Mouse (Mus musculus): Measurements from ENCODE around the gene Pde4a. TPM values are rescaled to one million over a fixed set of nuclear protein-coding genes. Genes with fewer than 3 reads are reported as not detected.
"Not testable (repeated sequence)": the region's sequence is repeated elsewhere in the genome, so short reads cannot be mapped to it uniquely, and the experiment has no call there.

Pde4a gene
- polyA plus RNA-seq, 1 experiment from 2014 or later: 4.8 TPM

DNA sequence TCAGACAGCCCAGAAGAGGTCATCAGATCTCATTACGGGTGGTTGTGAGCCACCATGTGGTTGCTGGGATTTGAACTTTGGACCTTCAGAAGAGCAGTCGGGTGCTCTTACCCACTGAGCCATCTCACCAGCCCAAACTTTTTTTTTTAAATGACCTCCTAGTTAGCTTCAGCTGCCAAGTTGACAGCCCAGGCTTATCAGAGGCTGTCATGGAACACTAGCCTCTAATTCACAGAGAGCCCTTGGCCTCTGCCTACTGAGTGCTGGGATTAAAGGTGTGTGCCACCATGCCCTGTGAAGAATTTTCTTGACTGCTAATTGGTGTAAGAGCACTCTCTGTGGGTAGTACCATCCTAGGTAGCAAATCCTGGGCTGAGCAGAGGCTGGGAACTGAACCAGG, 58.0 kb downstream of the Pde4a start:
- H3K4me1 ChIP-seq (replicated peaks): peaks cover 29% of the 10 kb centered on the region
- H3K4me3 ChIP-seq (replicated peaks); ATAC-seq (ENCODE audit: insufficient number of reproducible peaks, insufficient read depth, low FRiP score, low TSS enrichment, low read depth); H3K27me3 ChIP-seq; H3K9ac ChIP-seq (replicated peaks); H3K4me2 ChIP-seq; H3K9me3 ChIP-seq; H3K27ac ChIP-seq; H3K36me3 ChIP-seq: not testable (repeated sequence)
- 92% methylated on average over 2 of the region's 2 CpGs for whole genome bisulfite sequencing

DNA sequence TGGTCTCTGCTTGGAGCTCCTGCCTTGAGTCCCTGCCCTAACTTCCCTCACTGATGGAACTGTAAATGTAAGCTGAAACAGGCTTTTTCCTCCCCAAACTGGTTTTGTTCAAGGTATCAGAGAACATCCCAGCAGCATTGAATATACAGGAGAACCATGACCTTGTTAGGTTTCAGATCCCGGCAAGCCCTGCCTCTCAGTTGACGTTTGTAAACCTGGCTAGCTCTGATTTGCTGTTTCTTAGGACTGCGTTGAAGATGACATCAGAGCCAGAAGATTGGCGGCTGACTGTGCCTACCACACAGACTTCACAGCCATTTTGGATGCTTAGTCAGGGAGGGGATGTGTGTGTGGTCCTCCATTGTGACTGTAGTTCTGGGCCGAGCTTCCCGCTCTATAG, 58.4 kb downstream of the Pde4a start:
- no peak overlapping the region for H3K4me3 ChIP-seq (replicated peaks)
- H3K9ac ChIP-seq (replicated peaks): no peak overlapping the region
- no peaks in the 10 kb centered on the region for H3K27me3 ChIP-seq
- ATAC-seq (ENCODE audit: insufficient number of reproducible peaks, insufficient read depth, low FRiP score, low TSS enrichment, low read depth): no peak
- H3K4me2 ChIP-seq: no peak overlapping the region
- peaks cover 31% of the 10 kb centered on the region for H3K4me1 ChIP-seq (replicated peaks)
- H3K27ac ChIP-seq: no peak overlapping the region
- H3K36me3 ChIP-seq: no peaks in the 10 kb centered on the region; the same call in 1 of the 2 replicates
- 91% methylated on average over 6 of the region's 6 CpGs for WGBS
- H3K9me3 ChIP-seq: peaks cover 6% of the 10 kb centered on the region; the same call in 1 of the 2 replicates

DNA sequence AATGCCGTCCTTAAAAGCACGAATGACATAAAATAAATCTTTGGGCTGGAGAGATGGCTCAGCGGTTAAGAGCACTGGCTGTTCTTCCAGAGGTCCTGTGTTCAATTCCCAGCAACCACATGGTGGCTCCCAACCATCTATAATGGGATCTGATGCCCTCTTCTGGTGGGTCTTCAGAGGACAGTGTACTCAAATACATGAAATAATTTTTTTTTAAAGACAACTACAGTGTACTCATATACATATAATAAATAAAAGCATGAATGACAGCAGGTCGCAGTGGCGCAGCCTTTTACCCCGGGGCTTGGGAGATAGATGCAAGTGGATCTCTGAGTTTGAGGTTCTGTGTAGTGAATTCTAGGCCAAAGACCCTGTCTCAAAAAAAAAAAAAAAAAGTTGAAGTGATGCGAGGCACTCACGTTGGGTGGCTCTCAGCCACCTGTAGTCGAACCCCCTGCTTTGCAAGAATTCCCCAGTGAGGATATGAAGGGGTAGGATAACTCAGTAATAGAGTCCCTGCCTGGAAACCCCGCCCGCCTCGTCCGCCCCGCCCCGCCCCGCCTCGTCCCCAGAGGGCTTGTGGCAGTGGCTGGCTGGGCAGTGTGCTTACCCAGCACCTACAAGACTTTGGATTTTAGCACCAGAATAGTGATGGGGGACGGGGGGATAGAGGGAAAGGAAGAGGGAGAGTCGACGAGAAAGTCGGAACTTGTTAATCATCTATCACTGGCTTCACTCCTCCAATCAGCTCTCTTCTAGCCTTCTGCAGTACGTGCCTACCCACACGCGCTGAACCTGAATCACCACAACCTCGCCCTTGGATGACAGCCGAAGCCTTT, 59.3 kb downstream of the Pde4a start:
- no peaks in the 10 kb centered on the region for H3K27me3 ChIP-seq
- 18% methylated on average over 26 of the region's 26 CpGs for WGBS
- H3K9ac ChIP-seq (replicated peaks): peak overlapping the region; percentile 52; the same call in 1 of the 2 replicates
- H3K4me1 ChIP-seq (replicated peaks): peaks cover 31% of the 10 kb centered on the region
- peaks cover 8% of the 10 kb centered on the region for H3K36me3 ChIP-seq
- peak overlapping the region; percentile 31 for H3K4me3 ChIP-seq (replicated peaks)
- H3K4me2 ChIP-seq: peak overlapping the region; percentile 53
- H3K9me3 ChIP-seq: peaks cover 6% of the 10 kb centered on the region; the same call in 1 of the 2 replicates
- H3K27ac ChIP-seq: no peak overlapping the region
- ATAC-seq (ENCODE audit: insufficient number of reproducible peaks, insufficient read depth, low FRiP score, low TSS enrichment, low read depth): no peak

DNA sequence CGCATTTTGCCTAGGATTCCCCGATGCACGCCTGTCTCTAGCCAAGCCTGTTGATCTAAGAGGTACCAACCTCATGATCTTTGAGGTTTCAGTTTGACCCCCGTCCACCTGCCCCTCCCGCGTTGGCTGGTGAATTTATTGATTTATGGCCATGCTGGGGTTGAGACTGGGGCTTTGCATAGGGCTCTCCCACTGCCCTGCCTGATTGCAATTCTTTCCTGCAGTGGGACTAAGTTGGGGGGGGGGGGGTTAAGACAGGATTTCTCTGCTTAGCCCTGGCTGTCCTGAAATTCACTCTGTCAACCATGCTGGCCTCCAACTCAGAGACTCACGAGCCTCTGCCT, 59.9 kb downstream of the Pde4a start:
- H3K4me3 ChIP-seq (replicated peaks): peak overlapping the region; percentile 31
- H3K4me1 ChIP-seq (replicated peaks): peaks cover 31% of the 10 kb centered on the region
- peaks cover 14% of the 10 kb centered on the region for H3K36me3 ChIP-seq
- H3K9me3 ChIP-seq: peaks cover 6% of the 10 kb centered on the region; the same call in 1 of the 2 replicates
- no peaks in the 10 kb centered on the region for H3K27me3 ChIP-seq
- ATAC-seq (ENCODE audit: insufficient number of reproducible peaks, insufficient read depth, low FRiP score, low TSS enrichment, low read depth): no peak
- WGBS: 8% methylated on average over 7 of the region's 7 CpGs
- peak overlapping the region; percentile 53 for H3K4me2 ChIP-seq
- H3K9ac ChIP-seq (replicated peaks): no peak overlapping the region
- H3K27ac ChIP-seq: no peak overlapping the region

- peak overlapping the region; percentile 53 for H3K4me2 ChIP-seq
- peak overlapping the region; percentile 28 for H3K4me3 ChIP-seq (replicated peaks)
- no peaks in the 10 kb centered on the region for H3K27me3 ChIP-seq
- H3K27ac ChIP-seq: peak overlapping the region; percentile 64
- peaks cover 6% of the 10 kb centered on the region; the same call in 1 of the 2 replicates for H3K9me3 ChIP-seq
- 0 out of 2 replicates have a peak, but pooled peaks have one; percentile 21 for ATAC-seq (ENCODE audit: insufficient number of reproducible peaks, insufficient read depth, low FRiP score, low TSS enrichment, low read depth)
- peaks cover 25% of the 10 kb centered on the region for H3K4me1 ChIP-seq (replicated peaks)
- WGBS: 18% methylated on average over 16 of the region's 16 CpGs
- peaks cover 34% of the 10 kb centered on the region for H3K36me3 ChIP-seq
- peak overlapping the region; percentile 50 for H3K9ac ChIP-seq (replicated peaks)
Observed at GRCm38 (mm10) chr9:21227342-21227741, 61.8 kb downstream of the Pde4a start.

- H3K27me3 ChIP-seq: no peaks in the 10 kb centered on the region
- no peak overlapping the region for H3K9ac ChIP-seq (replicated peaks)
- peaks cover 18% of the 10 kb centered on the region for H3K4me1 ChIP-seq (replicated peaks)
- H3K4me2 ChIP-seq: no peak overlapping the region
- WGBS: 56% methylated on average over 23 of the region's 23 CpGs
- no peaks in the 10 kb centered on the region for H3K9me3 ChIP-seq
- H3K4me3 ChIP-seq (replicated peaks): no peak overlapping the region
- no peak for ATAC-seq (ENCODE audit: insufficient number of reproducible peaks, insufficient read depth, low FRiP score, low TSS enrichment, low read depth)
- peaks cover 73% of the 10 kb centered on the region for H3K36me3 ChIP-seq
- no peak overlapping the region for H3K27ac ChIP-seq
Observed at GRCm38 (mm10) chr9:21231551-21231950, 66.0 kb downstream of the Pde4a start.

DNA sequence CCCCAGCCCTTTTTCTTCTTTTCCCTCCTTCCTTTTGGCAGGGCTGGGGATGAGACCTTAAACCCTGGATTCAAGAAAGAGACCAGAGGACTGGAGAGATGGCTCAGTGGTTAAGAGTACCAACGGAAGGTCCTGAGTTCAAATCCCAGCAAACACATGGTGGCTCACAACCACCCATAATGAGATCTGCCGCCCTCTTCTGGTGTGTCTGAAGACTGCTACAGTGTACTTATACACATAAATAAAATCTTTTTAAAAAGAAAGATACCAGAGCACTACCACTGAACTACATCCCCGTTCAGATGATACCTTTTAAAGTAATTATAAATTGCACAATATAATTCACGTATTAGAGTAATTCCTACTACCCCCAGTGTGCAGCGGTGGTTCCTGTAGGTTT, 67.4 kb downstream of the Pde4a start:
- 91% methylated on average over 5 of the region's 5 CpGs for WGBS
- H3K9me3 ChIP-seq: no peaks in the 10 kb centered on the region
- H3K4me2 ChIP-seq: no peak overlapping the region
- ATAC-seq (ENCODE audit: insufficient number of reproducible peaks, insufficient read depth, low FRiP score, low TSS enrichment, low read depth): no peak
- H3K36me3 ChIP-seq: peaks cover 79% of the 10 kb centered on the region
- no peak overlapping the region for H3K9ac ChIP-seq (replicated peaks)
- no peak overlapping the region for H3K4me3 ChIP-seq (replicated peaks)
- peaks cover 22% of the 10 kb centered on the region for H3K4me1 ChIP-seq (replicated peaks)
- no peaks in the 10 kb centered on the region for H3K27me3 ChIP-seq
- H3K27ac ChIP-seq: no peak overlapping the region

- 90% methylated on average over 29 of the region's 29 CpGs for WGBS
- no peak overlapping the region for H3K27ac ChIP-seq
- no peak for ATAC-seq (ENCODE audit: insufficient number of reproducible peaks, insufficient read depth, low FRiP score, low TSS enrichment, low read depth)
- H3K4me1 ChIP-seq (replicated peaks): peaks cover 17% of the 10 kb centered on the region
- H3K9me3 ChIP-seq: no peaks in the 10 kb centered on the region
- peaks cover 79% of the 10 kb centered on the region for H3K36me3 ChIP-seq
- H3K4me3 ChIP-seq (replicated peaks): no peak overlapping the region
- no peak overlapping the region for H3K9ac ChIP-seq (replicated peaks)
- no peak overlapping the region for H3K4me2 ChIP-seq
- H3K27me3 ChIP-seq: no peaks in the 10 kb centered on the region
Observed at GRCm38 (mm10) chr9:21233366-21233765, 67.9 kb downstream of the Pde4a start.

DNA sequence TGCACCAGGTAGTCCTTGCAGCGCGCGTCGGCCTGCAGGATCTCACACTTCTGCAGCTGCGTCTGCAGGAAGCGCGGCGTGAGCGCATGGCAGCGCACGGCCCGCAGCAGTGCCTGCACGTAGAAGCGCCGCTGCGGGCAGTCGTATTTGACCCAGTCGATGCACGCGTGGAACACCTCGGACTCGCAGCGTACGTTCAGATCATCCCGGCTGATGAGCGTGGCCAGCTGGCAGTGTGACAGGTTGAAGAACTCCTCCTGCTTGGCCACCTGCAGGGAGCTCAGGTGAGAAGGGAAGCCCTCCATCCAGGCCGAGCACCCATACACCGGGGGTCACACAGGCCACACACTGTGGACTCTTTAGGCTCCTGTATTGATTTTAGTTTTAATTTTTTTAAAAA, 68.3 kb downstream of the Pde4a start:
- Histone ChIP-seq H3K4me1 (replicated peaks) (peaks cover 14% of the 10 kb centered on the region), H3K9me3 (no peaks in the 10 kb centered on the region), H3K27me3 (no peaks in the 10 kb centered on the region), H3K9ac (replicated peaks) (no peak overlapping the region), H3K4me3 (replicated peaks) (no peak overlapping the region), H3K4me2 (no peak overlapping the region), H3K36me3 (peaks cover 79% of the 10 kb centered on the region), H3K27ac (no peak overlapping the region)
- WGBS: 85% methylated on average over 28 of the region's 28 CpGs
- ATAC-seq (ENCODE audit: insufficient number of reproducible peaks, insufficient read depth, low FRiP score, low TSS enrichment, low read depth): no peak

GRCm38 (mm10) chr9:21235341-21235740, 69.8 kb downstream of the Pde4a start:
- H3K27ac ChIP-seq: no peak overlapping the region
- no peaks in the 10 kb centered on the region for H3K9me3 ChIP-seq
- H3K4me3 ChIP-seq (replicated peaks): no peak overlapping the region
- H3K27me3 ChIP-seq: no peaks in the 10 kb centered on the region
- H3K4me1 ChIP-seq (replicated peaks): peaks cover 19% of the 10 kb centered on the region
- no peak for ATAC-seq (ENCODE audit: insufficient number of reproducible peaks, insufficient read depth, low FRiP score, low TSS enrichment, low read depth)
- H3K36me3 ChIP-seq: peaks cover 66% of the 10 kb centered on the region
- H3K4me2 ChIP-seq: no peak overlapping the region
- H3K9ac ChIP-seq (replicated peaks): 0 out of 2 replicates have a peak overlapping the region, but pooled peaks have one; percentile 18
- 80% methylated on average over 4 of the region's 4 CpGs for WGBS

DNA sequence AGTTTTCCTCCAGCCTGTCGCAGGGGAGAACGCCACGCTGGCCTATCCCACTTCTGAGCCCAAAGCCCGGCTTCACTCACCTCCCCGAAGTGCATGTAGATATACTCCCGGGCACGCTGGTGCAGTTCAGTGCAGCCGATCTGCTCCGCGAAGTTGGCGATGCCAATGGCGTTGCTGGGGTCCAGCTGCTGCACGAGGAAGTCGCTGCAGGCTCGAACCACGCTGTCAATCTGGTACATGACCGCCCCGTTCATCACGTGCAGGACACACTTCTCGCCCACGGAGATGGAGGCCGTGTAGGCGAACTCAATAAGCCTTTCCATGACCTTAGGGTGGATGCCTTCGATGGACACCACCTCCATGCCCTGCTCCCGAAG, 71.5 kb downstream of the Pde4a start:
- WGBS: 83% methylated on average over 25 of the region's 25 CpGs
- H3K4me2 ChIP-seq: peak overlapping the region; percentile 78
- H3K27me3 ChIP-seq: peaks cover 3% of the 10 kb centered on the region
- peaks cover 21% of the 10 kb centered on the region for H3K4me1 ChIP-seq (replicated peaks)
- H3K36me3 ChIP-seq: peaks cover 49% of the 10 kb centered on the region
- no peaks in the 10 kb centered on the region for H3K9me3 ChIP-seq
- no peak for ATAC-seq (ENCODE audit: insufficient number of reproducible peaks, insufficient read depth, low FRiP score, low TSS enrichment, low read depth)
- H3K4me3 ChIP-seq (replicated peaks): peak overlapping the region; percentile 93
- H3K27ac ChIP-seq: peak overlapping the region; percentile 96
- peak overlapping the region; percentile 97 for H3K9ac ChIP-seq (replicated peaks)

Data from limb, embryonic 12.5 days (tissue).